Mouse (Mus musculus) lung, postnatal 0 days (tissue): ENCODE results near the gene Asic2.
A peak's percentile ranks its signal among the peaks of the same experiment; 100 is the strongest.

Experiments used
- CTCF ChIP-seq: IDR thresholded peaks from 2 replicates; pipeline ENCODE4 v1.5.1; 2016; ENCODE audit warnings: antibody characterized with exemption, mild to moderate bottlenecking
- EP300 ChIP-seq: IDR thresholded peaks from 2 replicates; pipeline ENCODE4 v1.6.1; 2016; ENCODE audit warnings: antibody characterized with exemption, mild to moderate bottlenecking, control low read depth

- TF ChIP-seq CTCF (peak; percentile 15; the same call in 1 of the 2 replicates), EP300 (no peak)
Observed at GRCm38 (mm10) chr11:81364442-81364841, 603.8 kb downstream of the Asic2 start.
